Mouse (Mus musculus) liver, postnatal 0 days (tissue): ENCODE data around the gene Tekt1.

Experiments used
- CTCF ChIP-seq: sonication (generic); IDR thresholded peaks from 2 replicates; pipeline ENCODE4 v1.5.1; 2016; ENCODE audit warnings: antibody characterized with exemption, low read depth
- EP300 ChIP-seq: IDR thresholded peaks from 2 replicates; pipeline ENCODE4 v1.6.1; 2016; ENCODE audit warnings: antibody characterized with exemption, low read depth, mild to moderate bottlenecking

DNA sequence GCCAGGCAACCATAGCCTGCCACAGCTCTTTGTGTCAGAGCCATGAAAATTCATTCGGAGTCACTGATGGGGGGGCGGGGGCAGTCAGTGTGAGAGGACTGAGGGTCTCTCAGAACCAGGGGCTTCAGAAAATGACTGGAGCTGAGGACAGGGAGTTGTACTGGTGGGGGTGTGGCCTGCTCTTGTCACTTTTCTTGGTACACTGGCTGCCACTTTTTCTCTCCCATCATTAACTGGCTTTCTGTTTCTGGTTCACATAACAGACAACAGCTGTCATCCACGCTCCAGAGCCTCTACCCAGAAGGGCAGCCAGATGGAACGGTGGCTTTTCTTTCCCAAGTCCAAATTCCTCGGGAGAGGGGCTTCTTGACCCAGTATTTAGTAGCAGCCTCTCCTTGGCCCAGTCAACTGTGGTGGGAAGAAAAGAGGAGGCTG lies 23.8 kb downstream of the Tekt1 start:
- TF ChIP-seq CTCF (no peak), EP300 (no peak)
